ENCODE assay signal across 10 mouse cellular contexts in the genomic region with DNA sequence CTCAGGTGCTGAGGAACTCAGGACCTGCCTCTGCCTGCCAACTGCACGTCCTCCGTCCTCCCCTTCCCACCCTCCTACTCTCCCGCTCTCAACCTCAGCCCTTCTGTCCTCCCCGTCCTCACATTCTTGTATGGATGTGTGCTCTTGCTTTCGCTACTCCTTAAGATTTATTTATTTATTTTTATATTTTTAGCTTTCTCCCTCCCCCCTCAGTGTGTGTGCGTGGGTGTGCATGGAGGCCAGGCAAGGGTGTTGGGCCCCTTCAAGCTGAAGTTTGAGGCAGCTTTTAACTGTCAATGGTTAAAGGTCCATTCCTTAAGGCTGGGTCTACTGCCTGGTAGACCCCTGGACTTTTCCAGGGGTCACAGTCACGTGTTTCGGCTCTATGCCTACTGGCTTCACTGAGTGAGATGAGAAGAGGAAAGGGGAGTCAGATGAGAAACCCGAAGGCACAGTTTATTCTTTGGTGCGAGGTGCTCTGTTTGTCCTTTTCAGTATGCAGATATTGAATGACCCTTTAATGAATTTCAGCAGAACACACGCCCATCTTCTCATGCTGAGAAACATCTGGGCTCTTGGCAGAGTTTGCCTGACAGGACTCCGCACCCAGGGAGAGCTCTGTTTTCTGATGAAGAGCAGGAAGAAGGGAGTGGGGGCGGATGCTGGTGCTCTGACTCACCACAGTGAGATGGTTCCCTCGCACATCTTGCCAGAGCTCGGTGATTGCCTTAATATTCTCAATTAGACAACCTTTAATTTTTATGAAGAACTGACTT.
A peak's percentile ranks its signal among the peaks of the same experiment; 100 is the strongest.
DNase-seq lines count a peak whose midpoint lies in the region; ATAC-seq and TF ChIP-seq lines count a peak whose summit lies in the region.
"Had no signal": no experiment of that assay in that cellular context is flagged by ENCODE, and none has a peak within 500 bp of the region (broad histone marks: within the 10 kb centered on the region; RNA-seq: fewer than 3 reads in every experiment).

No protein-coding gene starts in this region.

- H3K4me3 ChIP-seq in left cerebral cortex, adult 2 months, result no peak overlapping the region
- no peak overlapping the region for H3K4me3 ChIP-seq in stomach, postnatal 0 days (ENCODE audit: low read depth, low read length)
- no peak overlapping the region for H3K4me3 ChIP-seq in forebrain, embryonic 10.5 days

- H3K4me1 ChIP-seq in stomach, postnatal 0 days (replicated peaks; ENCODE audit: control insufficient read depth, insufficient read depth), result no peaks in the 10 kb centered on the region
- H3K4me1 ChIP-seq in forebrain, embryonic 10.5 days, result no peaks in the 10 kb centered on the region

- intact Hi-C loops in left cerebral cortex, adult 2 months (cut with DNase I), result no loop called here

- H3K9ac ChIP-seq in stomach, postnatal 0 days (ENCODE audit: low read length), result no peak overlapping the region

- no peak overlapping the region for H3K4me2 ChIP-seq in stomach, postnatal 0 days (replicated peaks; ENCODE audit: low read depth)

- no peaks in the 10 kb centered on the region for H3K27me3 ChIP-seq in stomach, postnatal 0 days (ENCODE audit: control insufficient read depth, insufficient read depth, low read length)
- H3K27me3 ChIP-seq in forebrain, embryonic 10.5 days (ENCODE audit: poor library complexity, severe bottlenecking), result 0 out of 2 replicates have a peak, but pooled peaks cover 5% of the 10 kb centered on the region

- WGBS in stomach, postnatal 0 days, result 45% methylated on average over 15 of the region's 15 CpGs
- WGBS in forebrain, embryonic 10.5 days, result 88% methylated on average over 15 of the region's 15 CpGs

- ATAC-seq in stomach, postnatal 0 days (ENCODE audit: low FRiP score, low TSS enrichment), result 0 out of 2 replicates have a peak, but pooled peaks have one; percentile 18

- peak; percentile 38 to 56 for DNase-seq in cerebellum, postnatal 10 days
- no peak for DNase-seq in cerebellum, postnatal 4 days (ENCODE audit: low spot score in 2 of 2)
- peak; percentile 48 for DNase-seq in urinary bladder, postnatal 14 days (ENCODE audit: low spot score)
- no peak for DNase-seq in urinary bladder, postnatal 10 days (ENCODE audit: low spot score)
- peak; percentile 35 to 66 for DNase-seq in left cerebral cortex, adult 2 months (ENCODE audit: extremely low spot score in 1 of 2, low spot score in 2 of 2)
- DNase-seq in stomach, postnatal 0 days (ENCODE audit: low spot score), result no peak
- no peak for DNase-seq in retina, postnatal 1 day
- no peak for DNase-seq in forebrain, embryonic 10.5 days (ENCODE audit: extremely low spot score, low spot score)
- DNase-seq: embryo, embryonic 11 days; thymus, postnatal 25 days had no signal

- no peaks in the 10 kb centered on the region for H3K9me3 ChIP-seq in stomach, postnatal 0 days (ENCODE audit: control insufficient read depth, low read length)
- no peaks in the 10 kb centered on the region for H3K9me3 ChIP-seq in forebrain, embryonic 10.5 days

- no peak for TF ChIP-seq CTCF in left cerebral cortex, adult 2 months (IDR thresholded peaks at IDR 0.05)
- TF ChIP-seq CTCF in stomach, postnatal 0 days (IDR thresholded peaks at IDR 0.05; ENCODE audit: low read depth), result no peak

- H3K36me3 ChIP-seq in stomach, postnatal 0 days (ENCODE audit: control insufficient read depth, insufficient read depth, low read length), result no peaks in the 10 kb centered on the region
- no peaks in the 10 kb centered on the region for H3K36me3 ChIP-seq in forebrain, embryonic 10.5 days (replicated peaks)

- H3K27ac ChIP-seq in left cerebral cortex, adult 2 months, result no peak overlapping the region
- no peak overlapping the region for H3K27ac ChIP-seq in stomach, postnatal 0 days (replicated peaks)
- H3K27ac ChIP-seq in forebrain, embryonic 10.5 days, result no peak overlapping the region

- no peak for TF ChIP-seq EP300 in stomach, postnatal 0 days (optimal IDR thresholded peaks at IDR 0.05)

Comparison
In these comparisons a context has a peak if more than half of its experiments do, and no peak if none do; other contexts are left out.
1. DNase-seq: peak in cerebellum, postnatal 10 days (2 of 2), urinary bladder, postnatal 14 days (single experiment) and left cerebral cortex, adult 2 months (2 of 2); none in cerebellum, postnatal 4 days (0 of 2), urinary bladder, postnatal 10 days (single experiment), stomach, postnatal 0 days (single experiment), retina, postnatal 1 day (single experiment) and forebrain, embryonic 10.5 days (single experiment).